Comparison of ENCODE assay signal across 16 mouse cellular contexts in the genomic region with DNA sequence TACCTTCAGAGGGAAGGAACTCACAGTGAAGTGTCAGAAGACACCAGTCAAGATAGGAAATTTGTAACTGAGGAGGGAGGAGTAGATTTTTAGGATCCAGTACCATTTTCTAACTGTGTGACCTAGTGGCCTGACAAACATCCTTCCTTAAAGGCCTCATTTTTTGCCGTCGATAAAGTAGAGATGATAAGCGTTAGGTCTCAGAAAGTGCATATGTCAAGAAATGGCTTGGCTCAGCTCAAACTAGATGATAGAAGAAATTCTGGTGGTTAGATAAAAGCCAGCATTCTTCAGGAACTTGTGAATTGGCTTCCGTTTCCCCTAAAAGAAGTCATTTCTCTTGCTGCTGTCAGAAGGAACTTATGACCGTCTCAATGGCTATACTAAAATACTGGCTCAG.
"Had no signal": no experiment of that assay in that cellular context is flagged by ENCODE, and none has a peak within 500 bp of the region (broad histone marks: within the 10 kb centered on the region; RNA-seq: fewer than 3 reads in every experiment).

No protein-coding gene starts in this region.

- H3K27me3 ChIP-seq: neural tube, embryonic 13.5 days; neural tube, embryonic 15.5 days; stomach, embryonic 15.5 days had no signal

- H3K36me3 ChIP-seq: neural tube, embryonic 13.5 days; neural tube, embryonic 15.5 days; stomach, embryonic 15.5 days had no signal

- H3K9ac ChIP-seq: neural tube, embryonic 13.5 days; neural tube, embryonic 15.5 days; stomach, embryonic 15.5 days had no signal

- H3K27ac ChIP-seq: neural tube, embryonic 13.5 days; neural tube, embryonic 15.5 days; stomach, embryonic 15.5 days; stomach, postnatal 0 days had no signal

- DNase-seq: retina, postnatal 1 day; right cerebral cortex, adult 18-20 months; right cerebral cortex, postnatal 14 days; right cerebral cortex, postnatal 25 days; right cerebral cortex, postnatal 4 days; spleen, adult 18-20 months; thymus, adult 18-20 months; thymus, adult 2 months; thymus, postnatal 14 days; thymus, postnatal 25 days; thymus, postnatal 36 days; thymus, postnatal 4 days had no signal

- H3K4me3 ChIP-seq: neural tube, embryonic 13.5 days; neural tube, embryonic 15.5 days; stomach, embryonic 15.5 days had no signal

- H3K9me3 ChIP-seq: neural tube, embryonic 13.5 days; neural tube, embryonic 15.5 days; stomach, embryonic 15.5 days had no signal

- H3K4me2 ChIP-seq: neural tube, embryonic 13.5 days; neural tube, embryonic 15.5 days; stomach, embryonic 15.5 days had no signal
